Mouse (Mus musculus): ENCODE results near the gene Trim62.

- TF ChIP-seq CTCF (IDR thresholded peaks at IDR 0.05; ENCODE audit: borderline replicate concordance, insufficient read depth, low read length) (no peak), POLR2A (IDR thresholded peaks at IDR 0.05; ENCODE audit: low read depth, low read length) (no peak)
Measured at GRCm38 (mm10) chr4:128891157-128891556, 7.8 kb downstream of the Trim62 start.
